Mouse (Mus musculus) megakaryocyte, embryonic 14.5 days (primary cell): ENCODE results near the gene Tns2.

Experiments
- FLI1 ChIP-seq: IDR thresholded peaks from 2 replicates; pipeline ENCODE4 v1.6.1; 2012; ENCODE audit warnings: low read length, inconsistent platforms, mixed read lengths
- GATA1 ChIP-seq: IDR thresholded peaks from 3 replicates; pipeline ENCODE4 v1.6.1; 2012; ENCODE audit warnings: mixed read lengths, low read length, inconsistent platforms, borderline replicate concordance

- TF ChIP-seq FLI1 (no peak), GATA1 (no peak)
These were observed 5.2 kb upstream of the Tns2 start for GRCm38 (mm10) chr15:102094988-102095387.
